Mouse (Mus musculus) testis, adult 2 months (tissue): Measurements from ENCODE around the gene Zfp809.

ENCODE experiments used
- CTCF ChIP-seq: fragments of 200-500 bp; IDR thresholded peaks from 2 replicates; pipeline ENCODE4 v1.5.1; 2012; ENCODE audit warnings: low read depth, mild to moderate bottlenecking, inconsistent platforms, low read length, moderate library complexity; ENCODE audit not compliant: control insufficient read depth, insufficient read depth, insufficient replicate concordance
- POLR2A ChIP-seq: fragments of 200-500 bp; IDR thresholded peaks from 2 replicates; pipeline ENCODE4 v1.6.1; 2012; ENCODE audit warnings: low read depth, mild to moderate bottlenecking, inconsistent platforms, low read length, moderate library complexity; ENCODE audit not compliant: control insufficient read depth

GRCm38 (mm10) chr9:22261594-22261993 is 36.1 kb downstream of the Zfp809 start:
- TF ChIP-seq CTCF (no peak), POLR2A (no peak)
